Mouse (Mus musculus) lung, embryonic 15.5 days (tissue): ENCODE measurements around the gene 4930455H04Rik. TPM values are rescaled to one million over a fixed set of nuclear protein-coding genes. Genes with fewer than 3 reads are reported as not detected.

Source experiments
- ATAC-seq: fragments of 200-750 bp; cut with Nextera tagmentation; 2 replicates; pipeline ENCODE4 v1.8.0; 2017; ENCODE audit warnings: moderate number of reproducible peaks, borderline replicate concordance; ENCODE audit not compliant: low FRiP score, low TSS enrichment; ENCODE audit errors: extremely low read depth
- H3K27ac ChIP-seq: fragments of 300-500 bp; sonication (generic); 2 replicates; pipeline ENCODE4 v1.5.1; 2015; ENCODE audit warnings: moderate library complexity, mild to moderate bottlenecking, inconsistent platforms
- H3K27me3 ChIP-seq: fragments of 300-500 bp; sonication (generic); 2 replicates; pipeline ENCODE4 v1.6.1; 2015; ENCODE audit warnings: inconsistent platforms
- H3K36me3 ChIP-seq: fragments of 300-500 bp; sonication (generic); 2 replicates; pipeline ENCODE4 v1.6.1; 2015; ENCODE audit warnings: inconsistent platforms
- H3K4me1 ChIP-seq: fragments of 300-500 bp; sonication (generic); 2 replicates; pipeline ENCODE4 v1.6.1; 2015; ENCODE audit warnings: inconsistent platforms
- H3K4me2 ChIP-seq: fragments of 300-500 bp; sonication (generic); 2 replicates; pipeline ENCODE4 v1.6.1; 2015; ENCODE audit warnings: inconsistent platforms, mild to moderate bottlenecking, moderate library complexity
- H3K4me3 ChIP-seq: fragments of 300-500 bp; sonication (generic); 2 replicates; pipeline ENCODE4 v1.5.1; 2015; ENCODE audit warnings: mild to moderate bottlenecking, inconsistent platforms
- H3K9ac ChIP-seq: fragments of 300-500 bp; sonication (generic); 2 replicates; pipeline ENCODE4 v1.6.1; 2015; ENCODE audit warnings: inconsistent platforms
- H3K9me3 ChIP-seq: fragments of 300-500 bp; sonication (generic); 2 replicates; pipeline ENCODE4 v1.6.1; 2016; ENCODE audit warnings: inconsistent platforms
- WGBS: fragments of 180-500 bp; shearing (Covaris S2); methylation state at CpG from one replicate; pipeline ENCODE4 v1.1.7; 2015; 5-methylcytosine and 5-hydroxymethylcytosine counted together
- polyA plus RNA-seq: library from polyadenylated mRNA; unstranded; fragments of >200 nt; fragmentation: Nextera tagmentation; extraction: Ambion mirVana; gene quantifications from 2 replicates; pipeline ENCODE4 v1.2.1, GENCODE M21; 2015

The 4930455H04Rik gene
- polyA plus RNA-seq, 1 experiment from 2014 or later, result not detected

DNA sequence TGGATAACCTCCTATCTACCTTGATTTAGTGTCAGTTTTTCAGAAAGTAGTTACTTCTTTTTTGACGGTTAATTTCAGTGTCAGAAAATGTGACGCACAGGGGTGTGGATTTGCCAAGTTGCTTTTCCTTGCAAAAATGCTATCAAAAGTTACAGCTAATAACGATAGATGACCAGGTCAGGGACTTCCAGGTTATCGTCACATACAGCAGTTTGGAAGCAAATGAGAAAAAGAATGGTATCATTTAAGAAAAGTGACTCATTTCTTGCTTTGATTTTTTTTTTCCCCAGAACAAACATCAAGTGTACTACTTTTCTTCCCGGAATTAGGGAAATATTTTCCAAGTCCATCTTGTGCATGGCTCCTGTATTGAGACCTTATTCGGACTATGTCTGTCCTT lies 631 bp upstream of the 4930455H04Rik start:
- H3K4me1 ChIP-seq, result peaks cover 12% of the 10 kb centered on the region; the same call in 1 of the 2 replicates
- H3K27ac ChIP-seq, result no peak overlapping the region
- 78% methylated on average over 6 of the region's 6 CpGs for WGBS
- peak overlapping the region; percentile 8; the same call in 1 of the 2 replicates for H3K4me3 ChIP-seq
- no peak for ATAC-seq
- H3K9ac ChIP-seq, result no peak overlapping the region
- H3K4me2 ChIP-seq, result peak overlapping the region; percentile 32
- H3K9me3 ChIP-seq, result no peaks in the 10 kb centered on the region
- H3K36me3 ChIP-seq, result no peaks in the 10 kb centered on the region
- H3K27me3 ChIP-seq, result peaks cover 5% of the 10 kb centered on the region; the same call in 1 of the 2 replicates

GRCm38 (mm10) chr3:116968540-116968997 lies 502 bp downstream of the 4930455H04Rik start, which contains the start of gene Palmd:
Gene Palmd (minus strand): TSS chr3:116968987.
- Histone ChIP-seq H3K4me1 (peaks cover 12% of the 10 kb centered on the region; the same call in 1 of the 2 replicates), H3K36me3 (no peaks in the 10 kb centered on the region), H3K9ac (peak within 1 kb of the TSS; percentile 31), H3K9me3 (no peaks in the 10 kb centered on the region), H3K27ac (peak within 1 kb of the TSS; percentile 37; the same call in 1 of the 2 replicates), H3K4me3 (peak within 1 kb of the TSS; percentile 38), H3K4me2 (peak within 1 kb of the TSS; percentile 61), H3K27me3 (peaks cover 5% of the 10 kb centered on the region; the same call in 1 of the 2 replicates)
- under 1% methylated on average over 17 of the region's 17 CpGs for WGBS
- ATAC-seq, result peak; percentile 69; the same call in 1 of the 2 replicates

DNA sequence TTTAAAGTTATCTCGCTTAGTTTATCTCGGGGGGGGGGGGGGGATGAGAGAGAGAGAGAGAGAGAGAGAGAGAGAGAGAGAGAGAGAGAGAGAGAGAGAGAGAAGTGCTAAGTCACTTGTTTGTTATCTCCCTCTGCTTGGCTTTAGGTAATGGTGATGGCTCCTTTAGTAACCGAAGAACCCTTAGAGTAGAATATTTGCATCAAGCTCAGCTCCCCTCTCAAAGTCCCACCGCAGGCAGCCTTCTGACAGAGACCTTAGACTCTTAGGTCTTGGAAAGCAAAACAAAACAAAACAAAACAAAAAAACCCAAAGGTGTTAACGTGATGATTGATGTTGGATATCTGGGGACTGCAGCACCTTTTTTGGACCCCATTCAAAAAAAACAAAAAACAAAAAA lies 936 bp downstream of the 4930455H04Rik start:
- no peak overlapping the region for H3K27ac ChIP-seq

GRCm38 (mm10) chr3:116969786-116970185 lies 1.7 kb downstream of the 4930455H04Rik start:
- ATAC-seq, result no peak
- no peak overlapping the region for H3K27ac ChIP-seq
- WGBS, result 70% methylated on average over 5 of the region's 5 CpGs
- peaks cover 12% of the 10 kb centered on the region; the same call in 1 of the 2 replicates for H3K4me1 ChIP-seq
- peaks cover 5% of the 10 kb centered on the region; the same call in 1 of the 2 replicates for H3K27me3 ChIP-seq
- no peaks in the 10 kb centered on the region for H3K9me3 ChIP-seq
- no peak overlapping the region for H3K4me2 ChIP-seq
- H3K36me3 ChIP-seq, result no peaks in the 10 kb centered on the region
- H3K4me3 ChIP-seq, result no peak overlapping the region
- no peak overlapping the region for H3K9ac ChIP-seq

More for the DNA sequence above, 936 bp downstream of the 4930455H04Rik start:
- H3K9ac ChIP-seq, result no peak overlapping the region
- 14% methylated on average over 4 of the region's 5 CpGs for WGBS
- no peaks in the 10 kb centered on the region for H3K36me3 ChIP-seq
- H3K4me3 ChIP-seq, result peak overlapping the region; percentile 38
- peaks cover 12% of the 10 kb centered on the region; the same call in 1 of the 2 replicates for H3K4me1 ChIP-seq
- no peak for ATAC-seq
- peak overlapping the region; percentile 61 for H3K4me2 ChIP-seq
- H3K9me3 ChIP-seq, result no peaks in the 10 kb centered on the region
- peaks cover 5% of the 10 kb centered on the region; the same call in 1 of the 2 replicates for H3K27me3 ChIP-seq

DNA sequence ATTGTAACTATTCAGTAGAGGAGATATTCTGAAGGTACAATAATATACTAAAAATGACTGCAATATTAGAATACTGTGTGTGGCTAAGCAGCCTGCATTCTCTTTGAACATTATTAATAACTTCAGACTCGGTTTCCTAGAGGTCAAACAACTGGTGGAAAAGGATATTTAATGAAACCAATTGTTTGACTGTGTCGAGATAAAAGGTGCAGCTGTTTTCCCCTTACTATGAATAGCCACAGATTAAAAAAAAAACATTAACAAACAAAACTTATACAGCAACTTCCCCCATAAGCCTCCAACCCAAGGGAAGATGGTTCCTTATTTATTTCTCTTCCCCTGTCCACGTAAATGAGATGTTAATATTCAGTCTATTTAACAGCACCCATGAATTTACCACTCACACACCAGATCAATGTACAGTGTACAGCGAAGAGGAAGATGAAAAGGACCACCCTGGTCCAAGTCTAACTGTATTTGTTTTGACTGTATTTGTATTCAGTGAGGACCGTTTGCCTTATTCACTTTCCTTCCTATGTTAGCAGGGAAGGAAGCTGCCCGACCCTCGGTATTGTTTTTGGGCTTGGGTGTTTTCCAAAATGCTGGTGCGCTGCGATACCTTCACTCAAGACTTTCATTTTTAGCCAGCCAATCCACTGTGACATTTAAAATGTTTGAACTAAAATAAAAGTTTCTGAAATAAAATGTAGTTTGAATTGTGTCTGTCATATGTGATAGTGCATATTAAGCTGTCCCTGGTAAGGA lies 13.9 kb downstream of the 4930455H04Rik start:
- H3K9ac ChIP-seq, result no peak overlapping the region
- no peak for ATAC-seq
- peak overlapping the region; percentile 47; the same call in 1 of the 2 replicates for H3K27ac ChIP-seq
- H3K4me3 ChIP-seq, result no peak overlapping the region
- H3K36me3 ChIP-seq, result no peaks in the 10 kb centered on the region
- H3K9me3 ChIP-seq, result no peaks in the 10 kb centered on the region
- WGBS, result 53% methylated on average over 9 of the region's 9 CpGs
- H3K4me2 ChIP-seq, result peak overlapping the region; percentile 5; the same call in 1 of the 2 replicates
- H3K4me1 ChIP-seq, result 0 out of 2 replicates have a peak, but pooled peaks cover 4% of the 10 kb centered on the region
- H3K27me3 ChIP-seq, result no peaks in the 10 kb centered on the region

DNA sequence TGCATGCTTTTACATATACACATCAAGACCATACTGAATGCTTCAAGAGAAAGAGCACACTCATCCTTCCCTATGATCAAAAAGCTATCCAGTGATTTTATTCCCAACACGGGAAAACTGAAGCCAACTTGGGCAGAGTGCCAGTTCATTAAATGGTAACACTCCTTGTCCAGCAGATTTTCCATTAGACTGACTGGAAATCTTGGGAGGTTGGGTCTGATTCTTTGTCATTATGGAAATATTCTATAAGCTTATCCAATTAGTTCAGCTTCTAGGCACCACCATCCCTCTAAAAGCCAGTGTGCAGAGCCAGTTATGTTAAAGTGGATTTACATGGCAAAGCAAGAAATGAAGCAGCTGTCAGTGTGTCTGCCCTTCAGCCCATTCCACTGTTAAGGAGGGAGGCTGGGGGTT lies 17.0 kb downstream of the 4930455H04Rik start:
- H3K36me3 ChIP-seq, result no peaks in the 10 kb centered on the region
- H3K27ac ChIP-seq, result no peak overlapping the region
- H3K9me3 ChIP-seq, result no peaks in the 10 kb centered on the region
- no peaks in the 10 kb centered on the region for H3K27me3 ChIP-seq
- 25% methylated on average over 1 of the region's 1 CpGs for WGBS
- H3K4me1 ChIP-seq, result 0 out of 2 replicates have a peak, but pooled peaks cover 4% of the 10 kb centered on the region
- no peak overlapping the region for H3K4me3 ChIP-seq
- ATAC-seq, result 0 out of 2 replicates have a peak, but pooled peaks have one; percentile 23
- H3K4me2 ChIP-seq, result no peak overlapping the region
- H3K9ac ChIP-seq, result no peak overlapping the region

- Histone ChIP-seq H3K27me3 (no peaks in the 10 kb centered on the region), H3K4me1 (0 out of 2 replicates have a peak, but pooled peaks cover 4% of the 10 kb centered on the region), H3K9me3 (no peaks in the 10 kb centered on the region), H3K27ac (0 out of 2 replicates have a peak overlapping the region, but pooled peaks have one; percentile 0), H3K36me3 (no peaks in the 10 kb centered on the region), H3K4me3 (no peak overlapping the region), H3K9ac (no peak overlapping the region), H3K4me2 (no peak overlapping the region)
- WGBS, result 60% methylated on average over 1 of the region's 1 CpGs
- ATAC-seq, result no peak
Observed at GRCm38 (mm10) chr3:116985741-116986140, 17.7 kb downstream of the 4930455H04Rik start.

- H3K27ac ChIP-seq, result no peak overlapping the region
Observed at GRCm38 (mm10) chr3:116986451-116986850, 18.4 kb downstream of the 4930455H04Rik start.

GRCm38 (mm10) chr3:116988221-116988620 lies 20.2 kb downstream of the 4930455H04Rik start:
- Histone ChIP-seq H3K4me3 (no peak overlapping the region), H3K9me3 (no peaks in the 10 kb centered on the region), H3K4me2 (no peak overlapping the region), H3K4me1 (0 out of 2 replicates have a peak, but pooled peaks cover 4% of the 10 kb centered on the region), H3K9ac (no peak overlapping the region), H3K36me3 (no peaks in the 10 kb centered on the region), H3K27ac (no peak overlapping the region), H3K27me3 (no peaks in the 10 kb centered on the region)
- no peak for ATAC-seq
- WGBS, result 70% methylated on average over 3 of the region's 3 CpGs

More at GRCm38 (mm10) chr3:116986451-116986850, 18.4 kb downstream of the 4930455H04Rik start:
- Histone ChIP-seq H3K4me3 (no peak overlapping the region), H3K4me1 (0 out of 2 replicates have a peak, but pooled peaks cover 4% of the 10 kb centered on the region), H3K4me2 (no peak overlapping the region), H3K36me3 (no peaks in the 10 kb centered on the region), H3K27me3 (no peaks in the 10 kb centered on the region), H3K9ac (no peak overlapping the region), H3K9me3 (no peaks in the 10 kb centered on the region)
- WGBS, result 67% methylated on average over 2 of the region's 2 CpGs
- ATAC-seq, result no peak

- Histone ChIP-seq H3K4me1 (no peaks in the 10 kb centered on the region), H3K36me3 (no peaks in the 10 kb centered on the region), H3K4me3 (no peak overlapping the region), H3K27me3 (no peaks in the 10 kb centered on the region), H3K27ac (no peak overlapping the region), H3K9ac (no peak overlapping the region), H3K4me2 (no peak overlapping the region), H3K9me3 (no peaks in the 10 kb centered on the region)
- WGBS, result 82% methylated on average over 2 of the region's 2 CpGs
- no peak for ATAC-seq
Observed at GRCm38 (mm10) chr3:116991180-116991579, 23.1 kb downstream of the 4930455H04Rik start.

DNA sequence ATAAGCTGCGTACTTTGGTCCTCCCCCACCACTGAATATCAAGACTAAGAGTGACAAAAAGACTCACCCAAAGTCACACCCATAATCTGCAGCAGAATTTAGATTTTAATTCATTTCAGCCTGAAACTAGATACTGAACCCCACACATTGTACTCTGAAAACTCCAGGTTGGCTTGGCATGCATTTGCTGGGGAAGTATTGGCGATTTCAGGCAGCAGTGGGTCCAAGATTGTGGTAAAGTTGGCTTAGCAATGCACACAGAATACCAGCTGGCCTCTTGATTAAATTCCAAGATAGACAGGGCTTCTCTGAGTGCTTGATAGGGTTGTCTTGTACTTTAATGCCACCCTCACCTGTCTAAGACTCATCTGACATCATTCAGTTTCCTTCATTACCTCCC lies 24.9 kb downstream of the 4930455H04Rik start:
- Histone ChIP-seq H3K9ac (no peak overlapping the region), H3K4me3 (no peak overlapping the region), H3K4me2 (no peak overlapping the region), H3K27ac (no peak overlapping the region), H3K9me3 (no peaks in the 10 kb centered on the region), H3K4me1 (no peaks in the 10 kb centered on the region), H3K27me3 (no peaks in the 10 kb centered on the region), H3K36me3 (no peaks in the 10 kb centered on the region)
- WGBS, result 71% methylated on average over 2 of the region's 2 CpGs
- ATAC-seq, result no peak
